Mouse (Mus musculus) heart, adult 2 months (tissue): ENCODE measurements around the gene Rbm44. TPM values are rescaled to one million over a fixed set of nuclear protein-coding genes. Genes with fewer than 3 reads are reported as not detected.

Experiments
- DNase-seq, 2 experiments: peaks; one replicate each; pipeline ENCODE4 v3.0.0; 2021
- H3K27ac ChIP-seq: fragments of 200-600 bp; 2 replicates; pipeline ENCODE4 v1.8.1; 2022
- H3K27me3 ChIP-seq: fragments of 200-500 bp; 2 replicates; pipeline ENCODE4 v1.6.1; 2012; ENCODE audit warnings: mild to moderate bottlenecking, low read length, inconsistent platforms, mixed read lengths; ENCODE audit not compliant: control insufficient read depth, insufficient read depth
- H3K36me3 ChIP-seq: fragments of 200-500 bp; 2 replicates; pipeline ENCODE4 v1.6.1; 2012; ENCODE audit warnings: low read length, inconsistent platforms; ENCODE audit not compliant: control insufficient read depth, insufficient read depth
- H3K4me1 ChIP-seq: fragments of 200-500 bp; 2 replicates; pipeline ENCODE4 v1.6.1; 2011; ENCODE audit warnings: low read length; ENCODE audit not compliant: control insufficient read depth, insufficient read depth
- H3K4me3 ChIP-seq: fragments of 200-600 bp; 2 replicates; pipeline ENCODE4 v1.8.1; 2022
- H3K79me2 ChIP-seq: fragments of 200-500 bp; replicated peaks from 2 replicates; pipeline ENCODE4 v1.6.1; 2012; ENCODE audit warnings: mild to moderate bottlenecking, inconsistent platforms, low read length, moderate library complexity, mixed read lengths; ENCODE audit not compliant: control insufficient read depth, insufficient read depth
- H3K9ac ChIP-seq: fragments of 200-500 bp; 2 replicates; pipeline ENCODE4 v1.6.1; 2012; ENCODE audit warnings: low read depth, mild to moderate bottlenecking, control low read depth, inconsistent platforms, low read length, mixed read lengths
- CTCF ChIP-seq: fragments of 200-600 bp; IDR thresholded peaks from 2 replicates; pipeline ENCODE4 v1.8.1; 2022; ENCODE audit warnings: antibody characterized with exemption, mild to moderate bottlenecking, moderate library complexity
- EP300 ChIP-seq: fragments of 200-500 bp; IDR thresholded peaks from 2 replicates; pipeline ENCODE4 v1.6.1; 2011; ENCODE audit warnings: low read depth, low read length, control low read depth; ENCODE audit not compliant: insufficient read depth
- POLR2A ChIP-seq: fragments of 200-500 bp; IDR thresholded peaks from 2 replicates; pipeline ENCODE4 v1.6.1; 2011; ENCODE audit warnings: mild to moderate bottlenecking, low read depth, low read length, control low read depth; ENCODE audit not compliant: insufficient read depth
- WGBS: fragments of 180-500 bp; shearing (Covaris S2); methylation state at CpG from one replicate; pipeline ENCODE4 v1.1.7; 2018; 5-methylcytosine and 5-hydroxymethylcytosine counted together
- intact Hi-C: fragments of 180-260 bp; cut with DNase I; formaldehyde crosslinking; loops from one replicate; pipeline ENCODE4 v1.15.1; 2025
- polyA plus RNA-seq: library from polyadenylated mRNA; depleted of rRNA; stranded (reverse); fragments of >200 nt; gene quantifications from 2 replicates; pipeline ENCODE4 v1.2.3, GENCODE M21; 2012
- total RNA-seq, 2 experiments: library from RNA; stranded (reverse); gene quantifications; 2 replicates each; pipeline ENCODE4 v1.2.3; 2021

Rbm44 gene
- total and polyA plus RNA-seq, 3 experiments = not detected

- Histone ChIP-seq H3K4me1 (peaks cover 8% of the 10 kb centered on the region), H3K27me3 (0 out of 2 replicates have a peak, but pooled peaks cover 1% of the 10 kb centered on the region), H3K4me3 (peak overlapping the region; percentile 37), H3K79me2 (no peaks in the 10 kb centered on the region), H3K27ac (peak overlapping the region; percentile 23), H3K9ac (peak overlapping the region; percentile 81), H3K36me3 (no peaks in the 10 kb centered on the region)
- TF ChIP-seq EP300 (no peak), CTCF (no peak), POLR2A (no peak)
- 13% methylated on average over 14 of the region's 14 CpGs for WGBS
- intact Hi-C loops = no loop called here
- DNase-seq = no peak
Measured at GRCm38 (mm10) chr1:91180174-91180565, 35.3 kb downstream of the Rbm44 start.

GRCm38 (mm10) chr1:91180723-91181122 is 35.8 kb downstream of the Rbm44 start:
- intact Hi-C loops = no loop called here
- Histone ChIP-seq H3K4me3 (no peak overlapping the region), H3K9ac (no peak overlapping the region; the same call in 1 of the 2 replicates), H3K4me1 (peaks cover 8% of the 10 kb centered on the region), H3K27ac (no peak overlapping the region; the same call in 1 of the 2 replicates), H3K27me3 (0 out of 2 replicates have a peak, but pooled peaks cover 1% of the 10 kb centered on the region), H3K79me2 (no peaks in the 10 kb centered on the region), H3K36me3 (no peaks in the 10 kb centered on the region)
- WGBS = 57% methylated on average over 6 of the region's 6 CpGs
- TF ChIP-seq POLR2A (no peak), CTCF (no peak)
- no peak for DNase-seq

GRCm38 (mm10) chr1:91181261-91181660 is 36.4 kb downstream of the Rbm44 start:
- no peak for DNase-seq
- 0 out of 2 replicates have a peak, but pooled peaks cover 1% of the 10 kb centered on the region for H3K27me3 ChIP-seq
- no peak overlapping the region for H3K4me3 ChIP-seq
- H3K9ac ChIP-seq = no peak overlapping the region
- WGBS = 57% methylated on average over 5 of the region's 5 CpGs
- no peak overlapping the region; the same call in 1 of the 2 replicates for H3K27ac ChIP-seq
- H3K79me2 ChIP-seq = no peaks in the 10 kb centered on the region
- peaks cover 8% of the 10 kb centered on the region for H3K4me1 ChIP-seq
- TF ChIP-seq POLR2A (no peak), EP300 (no peak), CTCF (no peak)
- intact Hi-C loops = no loop called here
- H3K36me3 ChIP-seq = no peaks in the 10 kb centered on the region

- H3K9ac ChIP-seq = no peak overlapping the region
- H3K27ac ChIP-seq = no peak overlapping the region
- no peak overlapping the region for H3K4me3 ChIP-seq
- H3K36me3 ChIP-seq = no peaks in the 10 kb centered on the region
- DNase-seq = no peak
- no peak for TF ChIP-seq CTCF
- no peak for TF ChIP-seq EP300
- no peak for TF ChIP-seq POLR2A
- 16% methylated on average over 12 of the region's 12 CpGs for WGBS
- no peaks in the 10 kb centered on the region for H3K79me2 ChIP-seq
- 0 out of 2 replicates have a peak, but pooled peaks cover 1% of the 10 kb centered on the region for H3K27me3 ChIP-seq
- H3K4me1 ChIP-seq = peaks cover 8% of the 10 kb centered on the region
- intact Hi-C loops = no loop called here
Measured at GRCm38 (mm10) chr1:91181784-91182450, 37.0 kb downstream of the Rbm44 start.

- no peaks in the 10 kb centered on the region for H3K36me3 ChIP-seq
- no peak for TF ChIP-seq EP300
- TF ChIP-seq POLR2A = no peak
- TF ChIP-seq CTCF = no peak
- intact Hi-C loops = no loop called here
- no peaks in the 10 kb centered on the region for H3K79me2 ChIP-seq
- H3K4me1 ChIP-seq = peaks cover 9% of the 10 kb centered on the region
- DNase-seq = no peak
- no peak overlapping the region for H3K9ac ChIP-seq
- no peak overlapping the region for H3K4me3 ChIP-seq
- WGBS = 77% methylated on average over 10 of the region's 10 CpGs
- H3K27ac ChIP-seq = no peak overlapping the region
- H3K27me3 ChIP-seq = 0 out of 2 replicates have a peak, but pooled peaks cover 1% of the 10 kb centered on the region
Measured at GRCm38 (mm10) chr1:91183305-91183704, 38.4 kb downstream of the Rbm44 start.

- intact Hi-C loops = no loop called here
- no peak for TF ChIP-seq EP300
- H3K27ac ChIP-seq = no peak overlapping the region
- no peak overlapping the region for H3K9ac ChIP-seq
- H3K79me2 ChIP-seq = no peaks in the 10 kb centered on the region
- H3K36me3 ChIP-seq = no peaks in the 10 kb centered on the region
- 79% methylated on average over 6 of the region's 6 CpGs for WGBS
- no peak overlapping the region for H3K4me3 ChIP-seq
- no peaks in the 10 kb centered on the region for H3K27me3 ChIP-seq
- 0 out of 2 replicates have a peak, but pooled peaks cover 1% of the 10 kb centered on the region for H3K4me1 ChIP-seq
- peak in 1 of 2 experiments; percentile 10 for DNase-seq
Measured at GRCm38 (mm10) chr1:91186677-91187076, 41.8 kb downstream of the Rbm44 start.
